Mouse (Mus musculus) limb, embryonic 10.5 days (tissue): ENCODE data around the gene Itk. TPM values are rescaled to one million over a fixed set of nuclear protein-coding genes. Genes with fewer than 3 reads are reported as not detected.

Experiments used
- polyA plus RNA-seq: library from polyadenylated mRNA; unstranded; fragments of >200 nt; fragmentation: Nextera tagmentation; extraction: Ambion mirVana; gene quantifications from 2 replicates; pipeline ENCODE4 v1.2.1, GENCODE M21; 2016

Itk gene
- polyA plus RNA-seq, 1 experiment from 2014 or later: not detected

Other genes with a start within 250 kb of the Itk start
- gene Nipal4, start 223.0 kb downstream of the Itk start, polyA plus RNA-seq: 0.36 TPM in 2 replicates
- 0.09 and 0.11 TPM in 2 replicates for gene Fndc9, start 154.0 kb downstream of the Itk start, polyA plus RNA-seq
- gene Cyfip2, start 76.7 kb downstream of the Itk start, polyA plus RNA-seq: 9.7 and 14.7 TPM in 2 replicates
- not detected in 2 replicates for gene Fam71b, start 7.0 kb upstream of the Itk start, polyA plus RNA-seq
- gene Med7, start 47.4 kb upstream of the Itk start, polyA plus RNA-seq: 93.7 and 97.6 TPM in 2 replicates
- gene Havcr2, start 65.4 kb upstream of the Itk start, polyA plus RNA-seq: 0.13 TPM in 1 of 2 replicates, not detected in the other
- not detected in 2 replicates for gene Gm12169, start 134.7 kb upstream of the Itk start, polyA plus RNA-seq
- gene BC053393, start 182.0 kb upstream of the Itk start, polyA plus RNA-seq: not detected in 2 replicates
- gene Dppa1, start 239.7 kb upstream of the Itk start, polyA plus RNA-seq: not detected in 2 replicates